Mouse (Mus musculus) embryonic stem cell, embryonic (primary cell): ENCODE results near the gene Myrip.
"Not testable (repeated sequence)": the region's sequence is repeated elsewhere in the genome, so short reads cannot be mapped to it uniquely, and the experiment has no call there.

ENCODE experiments used
- CTCF ChIA-PET, 4 experiments: fragments of 300-600 bp in 2 of 4; fragments of 350-600 bp in 2 of 4; sonication (Branson Sonifier 250); formaldehyde crosslinking; loops; one replicate each; lab custom pipeline; 2022; ENCODE audit warnings: inconsistent platforms in 2 of 4; lab: Charles Lee
- POLR2A ChIA-PET, 4 experiments: fragments of 300-600 bp in 2 of 4; fragments of 350-600 bp in 2 of 4; sonication (Branson Sonifier 250); formaldehyde crosslinking; loops; one replicate each; lab custom pipeline; 2022; ENCODE audit warnings: antibody characterized with exemption in 4 of 4, inconsistent platforms in 1 of 4; lab: Charles Lee

Myrip gene

GRCm38 (mm10) chr9:120356490-120356889, 55.2 kb downstream of the Myrip start:
- CTCF ChIA-PET: interaction anchor here in 1 of 4 experiments (1.5 kb wide), 1 partner anchor 165 kb away, joined by 4 read pairs; no protein-coding TSS in a partner anchor
- POLR2A ChIA-PET: no interaction called here

- ChIA-PET POLR2A (no interaction called here), CTCF (interaction anchor here in 2 of 4 experiments (0.6 to 1.5 kb wide), 2 partner anchors 20 to 1558 kb away, joined by 5 to 8 read pairs; partner anchors contain the start of gene Cyp8b1 (in 1 of the 2))
Observed at GRCm38 (mm10) chr9:120358060-120358459, 56.7 kb downstream of the Myrip start.

GRCm38 (mm10) chr9:120360397-120361177, 59.3 kb downstream of the Myrip start:
- ChIA-PET POLR2A (interaction anchor here in 2 of 4 experiments (0.5 to 1.6 kb wide), 3 partner anchors 10 to 58 kb away, joined by 3 read pairs; no protein-coding TSS in a partner anchor), CTCF (interaction anchor here in 3 of 4 experiments (0.5 to 1.4 kb wide), 3 partner anchors 17 to 143 kb away, joined by 3 to 4 read pairs (median 3); no protein-coding TSS in a partner anchor)

- POLR2A ChIA-PET: interaction anchor here in 1 of 4 experiments (0.9 kb wide), 1 partner anchor 12 kb away, joined by 3 read pairs; no protein-coding TSS in a partner anchor
- CTCF ChIA-PET: interaction anchor here in 1 of 4 experiments (0.6 kb wide), 1 partner anchor 159 kb away, joined by 3 read pairs; no protein-coding TSS in a partner anchor
Observed at GRCm38 (mm10) chr9:120361656-120362055, 60.3 kb downstream of the Myrip start.

- CTCF ChIA-PET: interaction anchor here in 1 of 4 experiments (0.6 kb wide), 1 partner anchor 720 kb away, joined by 4 read pairs; no protein-coding TSS in a partner anchor
Observed at GRCm38 (mm10) chr9:120362684-120363083, 61.4 kb downstream of the Myrip start.

GRCm38 (mm10) chr9:120364653-120365283, 63.5 kb downstream of the Myrip start:
- POLR2A ChIA-PET: no interaction called here
- CTCF ChIA-PET: interaction anchor here in 2 of 4 experiments (1.1 to 1.4 kb wide), 2 partner anchors 119 to 120 kb away, joined by 3 to 5 read pairs; no protein-coding TSS in a partner anchor

More at GRCm38 (mm10) chr9:120362684-120363083, 61.4 kb downstream of the Myrip start:
- POLR2A ChIA-PET: interaction anchor here in 1 of 4 experiments (0.8 kb wide), 1 partner anchor 222 kb away, joined by 3 read pairs; no protein-coding TSS in a partner anchor

- POLR2A ChIA-PET: no interaction called here
Observed at GRCm38 (mm10) chr9:120367526-120367925, 66.2 kb downstream of the Myrip start.

GRCm38 (mm10) chr9:120371633-120372032, 70.3 kb downstream of the Myrip start:
- ChIA-PET CTCF (no interaction called here), POLR2A (no interaction called here)

More at GRCm38 (mm10) chr9:120367526-120367925, 66.2 kb downstream of the Myrip start:
- CTCF ChIA-PET: interaction anchor here in 1 of 4 experiments (0.5 kb wide), 1 partner anchor 112 kb away, joined by 3 read pairs; no protein-coding TSS in a partner anchor

GRCm38 (mm10) chr9:120372347-120372746, 71.0 kb downstream of the Myrip start:
- ChIA-PET CTCF (no interaction called here), POLR2A (no interaction called here)

- POLR2A ChIA-PET: interaction anchor here in 1 of 4 experiments (0.5 to 1.5 kb wide), 4 partner anchors 35 to 473 kb away, joined by 3 to 4 read pairs (median 4); no protein-coding TSS in a partner anchor
- CTCF ChIA-PET: interaction anchor here (0.5 to 2.2 kb wide), 36 partner anchors 8 to 869 kb away, joined by 3 to 20 read pairs (median 4); no protein-coding TSS in a partner anchor
Observed at GRCm38 (mm10) chr9:120377726-120378125, 76.4 kb downstream of the Myrip start.

- POLR2A ChIA-PET: no interaction called here
Observed at GRCm38 (mm10) chr9:120395188-120395587, 93.9 kb downstream of the Myrip start.

GRCm38 (mm10) chr9:120396579-120397185, 95.4 kb downstream of the Myrip start:
- POLR2A ChIA-PET: interaction anchor here in 2 of 4 experiments (0.5 to 0.6 kb wide), 2 partner anchors 278 to 1073 kb away, joined by 3 to 4 read pairs; no protein-coding TSS in a partner anchor
- CTCF ChIA-PET: interaction anchor here in 1 of 4 experiments (0.6 kb wide), 1 partner anchor 37 kb away, joined by 4 read pairs; no protein-coding TSS in a partner anchor

More at GRCm38 (mm10) chr9:120395188-120395587, 93.9 kb downstream of the Myrip start:
- CTCF ChIA-PET: no interaction called here

GRCm38 (mm10) chr9:120398289-120398688, 97.0 kb downstream of the Myrip start:
- ChIA-PET CTCF (interaction anchor here in 2 of 4 experiments (0.5 to 1.9 kb wide), 4 partner anchors 11 to 1796 kb away, joined by 3 to 6 read pairs (median 3); no protein-coding TSS in a partner anchor), POLR2A (no interaction called here)

- CTCF ChIA-PET: interaction anchor here (0.6 to 1.9 kb wide), 10 partner anchors 22 to 322 kb away, joined by 3 to 6 read pairs (median 4); no protein-coding TSS in a partner anchor
- POLR2A ChIA-PET: not testable (repeated sequence)
Observed at GRCm38 (mm10) chr9:120399537-120399936, 98.2 kb downstream of the Myrip start.

GRCm38 (mm10) chr9:120402368-120402767, 101.1 kb downstream of the Myrip start:
- CTCF ChIA-PET: interaction anchor here in 3 of 4 experiments (0.5 to 2.5 kb wide), 3 partner anchors 13 to 212 kb away, joined by 3 to 9 read pairs (median 6); no protein-coding TSS in a partner anchor
- POLR2A ChIA-PET: no interaction called here

GRCm38 (mm10) chr9:120403661-120404060, 102.3 kb downstream of the Myrip start:
- POLR2A ChIA-PET: interaction anchor here in 3 of 4 experiments (0.6 to 0.7 kb wide), 3 partner anchors 276 to 1278 kb away, joined by 3 read pairs; partner anchors contain the start of gene Rpsa (in 1 of the 3)
- CTCF ChIA-PET: interaction anchor here (0.6 to 2.5 kb wide), 13 partner anchors 9 to 486 kb away, joined by 3 to 9 read pairs (median 4); no protein-coding TSS in a partner anchor

GRCm38 (mm10) chr9:120409663-120410181, 108.4 kb downstream of the Myrip start:
- POLR2A ChIA-PET: interaction anchor here in 3 of 4 experiments (0.5 to 0.7 kb wide), 3 partner anchors 177 to 277 kb away, joined by 3 to 4 read pairs (median 3); no protein-coding TSS in a partner anchor
- CTCF ChIA-PET: interaction anchor here in 3 of 4 experiments (0.7 to 1.3 kb wide), 8 partner anchors 16 to 1947 kb away, joined by 3 to 5 read pairs (median 4); no protein-coding TSS in a partner anchor
